Mouse (Mus musculus) stomach, embryonic 15.5 days (tissue): ENCODE results near the gene Gm20388. TPM values are rescaled to one million over a fixed set of nuclear protein-coding genes. Genes with fewer than 3 reads are reported as not detected.
A peak's percentile ranks its signal among the peaks of the same experiment; 100 is the strongest.

Experiments
- ATAC-seq: fragments of 200-750 bp; cut with Nextera tagmentation; 2 replicates; pipeline ENCODE4 v1.8.0; 2017; ENCODE audit warnings: low read depth, moderate number of reproducible peaks, moderate TSS enrichment; ENCODE audit not compliant: insufficient read depth, low FRiP score
- H3K27ac ChIP-seq: fragments of 300-500 bp; sonication (generic); 2 replicates; pipeline ENCODE4 v1.5.1; 2015; ENCODE audit warnings: mild to moderate bottlenecking, inconsistent platforms
- H3K27me3 ChIP-seq: fragments of 300-500 bp; sonication (generic); replicated peaks from 2 replicates; pipeline ENCODE4 v1.6.1; 2015; ENCODE audit warnings: inconsistent platforms
- H3K36me3 ChIP-seq: fragments of 300-500 bp; sonication (generic); 2 replicates; pipeline ENCODE4 v1.6.1; 2015; ENCODE audit warnings: inconsistent platforms
- H3K4me1 ChIP-seq: fragments of 300-500 bp; sonication (generic); 2 replicates; pipeline ENCODE4 v1.6.1; 2015; ENCODE audit warnings: inconsistent platforms
- H3K4me2 ChIP-seq: fragments of 300-500 bp; sonication (generic); 2 replicates; pipeline ENCODE4 v1.6.1; 2015; ENCODE audit warnings: mild to moderate bottlenecking, inconsistent platforms
- H3K4me3 ChIP-seq: fragments of 300-500 bp; sonication (generic); replicated peaks from 2 replicates; pipeline ENCODE4 v1.5.1; 2015; ENCODE audit warnings: inconsistent platforms
- H3K9ac ChIP-seq: fragments of 300-500 bp; sonication (generic); 2 replicates; pipeline ENCODE4 v1.6.1; 2015; ENCODE audit warnings: inconsistent platforms
- H3K9me3 ChIP-seq: fragments of 300-500 bp; sonication (generic); 2 replicates; pipeline ENCODE4 v1.6.1; 2016; ENCODE audit warnings: inconsistent platforms
- WGBS: fragments of 180-500 bp; shearing (Covaris S2); methylation state at CpG from one replicate; pipeline ENCODE4 v1.1.7; 2015; 5-methylcytosine and 5-hydroxymethylcytosine counted together
- polyA plus RNA-seq: library from polyadenylated mRNA; unstranded; fragments of >200 nt; fragmentation: Nextera tagmentation; extraction: Ambion mirVana; gene quantifications from 2 replicates; pipeline ENCODE4 v1.2.1, GENCODE M21; 2015

The Gm20388 gene
- polyA plus RNA-seq, 1 experiment from 2014 or later, result not detected

GRCm38 (mm10) chr8:122898018-122898417 lies 2987.4 kb downstream of the Gm20388 start:
- Histone ChIP-seq H3K9ac (no peak overlapping the region), H3K9me3 (no peaks in the 10 kb centered on the region), H3K27ac (no peak overlapping the region), H3K27me3 (no peaks in the 10 kb centered on the region), H3K4me2 (no peak overlapping the region), H3K4me3 (no peak overlapping the region), H3K4me1 (no peaks in the 10 kb centered on the region), H3K36me3 (peaks cover 51% of the 10 kb centered on the region)
- WGBS, result 78% methylated on average over 4 of the region's 4 CpGs
- no peak for ATAC-seq

- 94% methylated on average over 12 of the region's 12 CpGs for WGBS
- H3K9me3 ChIP-seq, result no peaks in the 10 kb centered on the region
- H3K4me1 ChIP-seq, result no peaks in the 10 kb centered on the region
- H3K4me3 ChIP-seq, result no peak overlapping the region
- ATAC-seq, result no peak
- H3K36me3 ChIP-seq, result peaks cover 46% of the 10 kb centered on the region
- no peaks in the 10 kb centered on the region for H3K27me3 ChIP-seq
- no peak overlapping the region for H3K27ac ChIP-seq
- H3K4me2 ChIP-seq, result no peak overlapping the region
- H3K9ac ChIP-seq, result no peak overlapping the region
These were observed 2987.8 kb downstream of the Gm20388 start for GRCm38 (mm10) chr8:122898473-122898872.

- Histone ChIP-seq H3K4me2 (no peak overlapping the region), H3K4me1 (no peaks in the 10 kb centered on the region), H3K4me3 (no peak overlapping the region), H3K9me3 (no peaks in the 10 kb centered on the region), H3K27me3 (no peaks in the 10 kb centered on the region), H3K27ac (no peak overlapping the region), H3K9ac (no peak overlapping the region), H3K36me3 (peaks cover 43% of the 10 kb centered on the region)
- WGBS, result 83% methylated on average over 5 of the region's 5 CpGs
- no peak for ATAC-seq
These were observed 2988.4 kb downstream of the Gm20388 start for GRCm38 (mm10) chr8:122899085-122899484.

GRCm38 (mm10) chr8:122901476-122901875 lies 2990.8 kb downstream of the Gm20388 start:
- Histone ChIP-seq H3K27ac (no peak overlapping the region), H3K9ac (no peak overlapping the region), H3K4me1 (0 out of 2 replicates have a peak, but pooled peaks cover 3% of the 10 kb centered on the region), H3K36me3 (peaks cover 19% of the 10 kb centered on the region), H3K4me2 (no peak overlapping the region), H3K27me3 (no peaks in the 10 kb centered on the region), H3K9me3 (no peaks in the 10 kb centered on the region), H3K4me3 (no peak overlapping the region)
- 91% methylated on average over 7 of the region's 7 CpGs for WGBS
- no peak for ATAC-seq

- Histone ChIP-seq H3K4me2 (no peak overlapping the region), H3K27me3 (no peaks in the 10 kb centered on the region), H3K4me1 (0 out of 2 replicates have a peak, but pooled peaks cover 3% of the 10 kb centered on the region), H3K4me3 (no peak overlapping the region), H3K36me3 (peaks cover 15% of the 10 kb centered on the region; the same call in 1 of the 2 replicates), H3K27ac (no peak overlapping the region), H3K9me3 (no peaks in the 10 kb centered on the region), H3K9ac (no peak overlapping the region)
- no peak for ATAC-seq
- 83% methylated on average over 8 of the region's 8 CpGs for WGBS
These were observed 2991.4 kb downstream of the Gm20388 start for GRCm38 (mm10) chr8:122901892-122902515.

GRCm38 (mm10) chr8:122902581-122902980 lies 2991.9 kb downstream of the Gm20388 start:
- Histone ChIP-seq H3K9me3 (no peaks in the 10 kb centered on the region), H3K4me3 (no peak overlapping the region), H3K4me1 (0 out of 2 replicates have a peak, but pooled peaks cover 3% of the 10 kb centered on the region), H3K4me2 (no peak overlapping the region), H3K27ac (no peak overlapping the region), H3K27me3 (no peaks in the 10 kb centered on the region), H3K36me3 (peaks cover 15% of the 10 kb centered on the region; the same call in 1 of the 2 replicates), H3K9ac (no peak overlapping the region)
- no peak for ATAC-seq
- 74% methylated on average over 3 of the region's 3 CpGs for WGBS

GRCm38 (mm10) chr8:122903002-122903401 lies 2992.4 kb downstream of the Gm20388 start:
- 78% methylated on average over 5 of the region's 5 CpGs for WGBS
- no peak overlapping the region for H3K27ac ChIP-seq
- peaks cover 18% of the 10 kb centered on the region for H3K36me3 ChIP-seq
- H3K9ac ChIP-seq, result no peak overlapping the region
- 0 out of 2 replicates have a peak, but pooled peaks cover 3% of the 10 kb centered on the region for H3K4me1 ChIP-seq
- ATAC-seq, result no peak
- H3K4me2 ChIP-seq, result no peak overlapping the region
- no peaks in the 10 kb centered on the region for H3K9me3 ChIP-seq
- H3K27me3 ChIP-seq, result no peaks in the 10 kb centered on the region
- no peak overlapping the region for H3K4me3 ChIP-seq

GRCm38 (mm10) chr8:122904496-122904895 lies 2993.9 kb downstream of the Gm20388 start:
- no peak overlapping the region for H3K27ac ChIP-seq
- no peak overlapping the region for H3K4me3 ChIP-seq
- no peak for ATAC-seq
- H3K27me3 ChIP-seq, result no peaks in the 10 kb centered on the region
- H3K9ac ChIP-seq, result no peak overlapping the region
- H3K9me3 ChIP-seq, result no peaks in the 10 kb centered on the region
- no peak overlapping the region for H3K4me2 ChIP-seq
- WGBS, result 94% methylated on average over 11 of the region's 11 CpGs
- 0 out of 2 replicates have a peak, but pooled peaks cover 3% of the 10 kb centered on the region for H3K4me1 ChIP-seq
- peaks cover 25% of the 10 kb centered on the region for H3K36me3 ChIP-seq

GRCm38 (mm10) chr8:122905346-122905745 lies 2994.7 kb downstream of the Gm20388 start:
- 92% methylated on average over 4 of the region's 4 CpGs for WGBS

DNA sequence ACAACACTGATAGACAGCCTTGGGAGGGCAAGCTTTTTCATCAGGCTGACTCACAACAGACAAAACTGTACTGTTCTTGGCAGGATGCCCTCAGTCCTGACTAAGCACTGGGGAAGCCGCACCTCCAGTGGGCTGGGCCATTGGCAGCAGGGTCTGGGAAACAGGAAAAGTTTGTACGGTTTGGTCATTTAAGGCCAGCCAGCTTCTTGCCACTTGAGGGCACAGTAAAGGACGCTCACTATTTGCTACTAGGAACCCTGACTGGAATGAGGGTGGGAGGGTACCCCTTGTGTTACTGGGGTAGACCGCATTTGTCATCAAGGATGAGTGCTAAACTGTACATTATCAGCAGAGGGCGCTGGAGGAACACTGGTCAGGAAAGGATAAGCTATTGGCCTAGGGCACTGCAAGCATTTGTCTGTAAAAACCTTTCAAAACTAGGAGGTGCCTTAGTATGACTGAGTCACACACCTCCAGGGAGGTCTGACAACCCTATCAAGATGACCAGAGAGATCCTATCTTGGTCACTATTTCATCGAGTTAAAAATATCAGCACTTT lies 2995.9 kb downstream of the Gm20388 start:
- Histone ChIP-seq H3K4me2 (no peak overlapping the region), H3K9me3 (no peaks in the 10 kb centered on the region), H3K4me3 (no peak overlapping the region), H3K36me3 (peaks cover 25% of the 10 kb centered on the region), H3K27ac (no peak overlapping the region), H3K9ac (no peak overlapping the region), H3K27me3 (no peaks in the 10 kb centered on the region), H3K4me1 (0 out of 2 replicates have a peak, but pooled peaks cover 3% of the 10 kb centered on the region)
- 33% methylated on average over 6 of the region's 6 CpGs for WGBS
- ATAC-seq, result peak; percentile 81

More at GRCm38 (mm10) chr8:122905346-122905745, 2994.7 kb downstream of the Gm20388 start:
- Histone ChIP-seq H3K9me3 (no peaks in the 10 kb centered on the region), H3K36me3 (peaks cover 25% of the 10 kb centered on the region), H3K4me1 (0 out of 2 replicates have a peak, but pooled peaks cover 3% of the 10 kb centered on the region), H3K27me3 (no peaks in the 10 kb centered on the region), H3K9ac (no peak overlapping the region), H3K27ac (no peak overlapping the region), H3K4me2 (no peak overlapping the region), H3K4me3 (no peak overlapping the region)
- no peak for ATAC-seq

GRCm38 (mm10) chr8:122912150-122912549 lies 3001.5 kb downstream of the Gm20388 start:
- Histone ChIP-seq H3K4me2 (no peak overlapping the region), H3K36me3 (peaks cover 23% of the 10 kb centered on the region), H3K4me1 (no peaks in the 10 kb centered on the region), H3K27ac (no peak overlapping the region), H3K4me3 (no peak overlapping the region), H3K27me3 (no peaks in the 10 kb centered on the region), H3K9ac (no peak overlapping the region), H3K9me3 (no peaks in the 10 kb centered on the region)
- WGBS, result 81% methylated on average over 3 of the region's 3 CpGs
- no peak for ATAC-seq

- Histone ChIP-seq H3K27me3 (no peaks in the 10 kb centered on the region), H3K4me2 (no peak overlapping the region), H3K27ac (no peak overlapping the region), H3K9ac (no peak overlapping the region), H3K4me1 (peaks cover 7% of the 10 kb centered on the region), H3K4me3 (no peak overlapping the region), H3K9me3 (no peaks in the 10 kb centered on the region), H3K36me3 (peaks cover 16% of the 10 kb centered on the region)
- WGBS, result 92% methylated on average over 4 of the region's 4 CpGs
- ATAC-seq, result no peak
These were observed 3002.2 kb downstream of the Gm20388 start for GRCm38 (mm10) chr8:122912871-122913270.
